Mouse (Mus musculus): ENCODE data around the gene Ifna14.
"Not testable (repeated sequence)": the region's sequence is repeated elsewhere in the genome, so short reads cannot be mapped to it uniquely, and the experiment has no call there.

Ifna14 gene

GRCm38 (mm10) chr4:88571698-88572097 lies at the start of gene Ifna14:
Gene Ifna14 (minus strand): TSS chr4:88571798.
- no peak for DNase-seq

DNA sequence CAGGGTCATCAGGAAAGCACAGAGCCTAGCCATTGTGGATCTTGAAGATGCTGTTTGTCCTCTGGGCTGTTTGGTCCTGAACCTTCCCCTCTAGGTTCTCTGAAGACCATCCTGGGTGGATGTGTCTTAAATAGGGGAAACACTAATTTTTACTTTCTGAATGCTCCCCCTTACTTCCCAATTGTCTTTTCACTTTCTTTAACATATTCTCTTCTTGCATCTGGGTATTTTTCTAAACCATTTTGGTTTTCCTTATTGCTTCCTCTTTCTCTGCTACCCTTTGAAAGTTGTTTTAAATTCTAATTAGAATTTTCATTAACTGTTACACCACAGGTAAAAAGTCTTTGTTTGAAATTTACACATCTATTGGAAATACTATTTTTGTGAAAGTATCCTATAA lies 31.7 kb upstream of the Ifna14 start, which contains the start of gene Ifna12:
Gene Ifna12, minus strand, starts transcription at position 101 of the 400 bp plus-strand sequence.
- no peak for DNase-seq

- no peak for DNase-seq
Observed at GRCm38 (mm10) chr4:88592285-88592684, 20.7 kb upstream of the Ifna14 start, which contains the start of gene Ifna9. Gene Ifna9 (minus strand): TSS chr4:88592385.

GRCm38 (mm10) chr4:88561791-88562190 lies 9.8 kb downstream of the Ifna14 start:
- DNase-seq = no peak

DNA sequence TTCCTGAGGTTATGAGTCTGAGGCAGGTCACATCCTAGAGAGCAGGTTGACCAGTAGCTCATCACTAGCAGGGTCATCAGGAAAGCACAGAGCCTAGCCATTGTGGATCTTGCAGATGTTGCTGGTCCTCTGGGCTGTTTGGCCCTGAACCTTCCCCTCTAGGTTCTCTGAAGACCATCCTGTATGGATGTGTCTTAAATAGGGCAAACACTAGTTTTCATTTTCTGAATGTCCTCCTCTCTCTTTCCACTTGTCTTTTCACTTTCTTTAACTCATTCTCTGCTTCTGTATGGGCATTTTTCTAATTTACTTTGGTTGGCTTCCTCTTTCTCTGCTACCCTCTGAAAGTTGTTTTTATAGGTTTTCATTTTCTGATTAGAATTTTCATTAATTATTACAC lies 13.5 kb downstream of the Ifna14 start, which contains the start of gene Ifna15:
Gene Ifna15, minus strand, starts transcription at position 101 of the 400 bp plus-strand sequence.
- DNase-seq = not testable (repeated sequence)

GRCm38 (mm10) chr4:88550161-88550945 lies 21.2 kb downstream of the Ifna14 start:
- peak; percentile 81 to 82 for DNase-seq

DNA sequence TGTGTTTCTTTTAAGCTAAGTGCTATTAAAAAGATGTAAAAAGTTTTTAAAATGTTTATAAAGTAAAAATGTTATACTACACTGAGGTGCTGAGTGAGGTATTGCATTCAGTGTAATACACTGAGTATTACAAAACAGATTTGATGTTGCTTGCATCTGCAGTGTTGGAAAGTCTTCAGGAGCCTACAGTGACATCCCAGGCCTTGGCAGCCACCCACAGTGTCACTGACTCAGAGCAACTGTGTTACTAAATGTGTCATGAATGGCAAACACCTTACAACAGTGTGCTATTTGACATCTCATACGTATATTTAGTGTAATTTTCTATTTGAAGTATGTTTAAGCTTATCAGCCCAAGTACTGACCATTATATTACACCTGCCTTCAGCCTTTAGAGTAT lies 23.6 kb downstream of the Ifna14 start:
- DNase-seq = no peak

GRCm38 (mm10) chr4:88543649-88544234 lies 27.9 kb downstream of the Ifna14 start:
- DNase-seq = peak in 1 of 2 experiments; percentile 11

- peak; percentile 51 to 52 for DNase-seq
Observed at GRCm38 (mm10) chr4:88537328-88537727, 34.3 kb downstream of the Ifna14 start.

GRCm38 (mm10) chr4:88536640-88537039 lies 35.0 kb downstream of the Ifna14 start:
- peak; percentile 50 to 60 for DNase-seq

DNA sequence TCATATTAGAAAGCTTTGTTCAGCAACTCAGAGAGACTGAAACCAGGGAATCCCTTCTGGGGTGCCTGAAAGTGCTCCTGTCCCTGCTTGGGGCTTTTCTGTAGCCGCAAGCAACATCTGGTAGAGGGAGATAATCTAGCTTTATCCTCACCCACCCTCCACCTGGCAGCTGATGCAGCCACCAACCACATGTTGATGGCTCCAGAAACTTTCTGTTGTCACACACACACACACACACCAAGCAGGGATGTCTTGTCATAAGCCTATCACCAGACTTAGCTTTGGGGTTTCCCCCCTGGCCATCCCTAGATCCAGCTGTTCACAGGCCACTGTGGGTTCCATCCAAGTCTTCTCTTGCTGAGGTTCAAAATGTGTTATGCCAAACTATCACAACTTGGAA lies 35.9 kb downstream of the Ifna14 start:
- DNase-seq = no peak

- no peak for DNase-seq
Observed at GRCm38 (mm10) chr4:88534903-88535302, 36.7 kb downstream of the Ifna14 start.

DNA sequence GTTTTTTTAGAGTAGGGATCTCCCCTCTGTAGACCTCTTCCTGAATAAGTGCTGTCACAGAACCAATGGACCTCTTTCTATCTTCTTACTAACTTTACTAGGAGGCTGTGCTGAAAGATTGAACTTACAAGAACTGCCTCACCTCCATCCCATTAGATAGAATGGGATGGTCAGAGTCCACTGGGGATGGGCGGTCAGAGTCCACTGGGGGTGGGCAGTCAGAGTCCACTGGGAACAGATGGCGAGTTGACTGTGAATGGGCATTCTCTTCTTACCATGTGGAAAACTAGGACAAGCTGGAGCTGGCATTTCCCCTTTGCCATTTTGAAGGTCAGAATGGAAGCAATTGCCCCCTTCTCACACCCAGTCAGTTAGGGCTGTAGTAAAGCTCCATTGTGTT lies 38.1 kb downstream of the Ifna14 start:
- no peak for DNase-seq

DNA sequence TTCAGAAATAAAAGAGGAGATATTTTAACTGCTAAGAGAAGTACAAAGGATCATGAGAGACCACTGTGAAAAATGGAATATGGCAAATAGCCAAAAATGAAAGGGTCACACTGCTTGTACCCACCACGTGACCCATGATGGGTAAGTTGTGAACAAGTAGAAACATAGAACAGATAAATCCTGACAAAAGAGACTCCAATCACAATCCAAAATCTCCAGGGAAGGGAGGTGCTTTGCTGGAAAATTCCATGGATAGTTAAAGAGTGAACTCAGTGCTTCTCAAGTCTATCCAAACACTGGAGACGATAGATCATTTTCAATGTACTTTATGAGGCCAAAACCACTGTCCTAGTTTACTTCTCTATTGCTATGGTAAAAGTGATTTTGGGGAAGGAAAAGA lies 40.7 kb downstream of the Ifna14 start:
- DNase-seq = no peak

- DNase-seq = no peak
Observed at GRCm38 (mm10) chr4:88530271-88530670, 41.3 kb downstream of the Ifna14 start.

GRCm38 (mm10) chr4:88526379-88527049 lies 45.1 kb downstream of the Ifna14 start:
- no peak for DNase-seq

- no peak for DNase-seq
Observed at GRCm38 (mm10) chr4:88525393-88525792, 46.2 kb downstream of the Ifna14 start.

DNA sequence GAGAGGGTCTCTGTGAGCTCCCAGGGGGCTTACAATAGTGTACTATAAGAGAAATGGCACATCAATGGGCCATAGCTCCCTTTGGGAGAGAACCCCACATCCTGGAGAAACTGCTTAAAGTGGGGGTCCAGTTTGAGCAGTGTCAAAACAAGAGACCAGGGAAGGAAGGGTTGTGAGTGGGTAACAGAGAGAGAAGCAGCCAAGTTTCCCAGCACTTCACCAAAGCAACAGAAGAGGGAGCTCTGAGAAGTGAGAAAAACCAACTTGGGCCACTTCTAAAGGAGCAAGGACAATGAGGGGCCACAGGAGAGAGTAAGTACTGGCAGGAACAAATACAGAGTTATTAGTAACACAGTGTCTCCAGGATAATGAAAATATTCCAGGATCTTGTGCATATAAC lies 48.4 kb downstream of the Ifna14 start:
- peak in 1 of 2 experiments; percentile 33 for DNase-seq

GRCm38 (mm10) chr4:88522674-88523073 lies 48.9 kb downstream of the Ifna14 start, which contains the start of gene Ifnb1:
Gene Ifnb1 (minus strand): TSS chr4:88522774.
- DNase-seq = no peak
